Mouse (Mus musculus) heart, embryonic 11.5 days (tissue): Measurements from ENCODE around the gene Lysmd1. TPM values are rescaled to one million over a fixed set of nuclear protein-coding genes. Genes with fewer than 3 reads are reported as not detected.
"Not testable (repeated sequence)": the region's sequence is repeated elsewhere in the genome, so short reads cannot be mapped to it uniquely, and the experiment has no call there.

Experiments used
- ATAC-seq: fragments of 200-750 bp; cut with Nextera tagmentation; replicated peaks from 2 replicates; pipeline ENCODE4 v1.8.0; 2017; ENCODE audit warnings: moderate library complexity; ENCODE audit not compliant: insufficient number of reproducible peaks, low FRiP score, low TSS enrichment
- H3K27ac ChIP-seq: fragments of 300-500 bp; sonication (generic); 2 replicates; pipeline ENCODE4 v1.5.1; 2014; ENCODE audit warnings: mild to moderate bottlenecking, low read depth, low read length
- H3K27me3 ChIP-seq: fragments of 300-500 bp; sonication (generic); 2 replicates; pipeline ENCODE4 v1.6.1; 2014; ENCODE audit warnings: mild to moderate bottlenecking, low read length, mixed read lengths; ENCODE audit not compliant: control insufficient read depth, insufficient read depth
- H3K36me3 ChIP-seq: fragments of 300-500 bp; sonication (generic); 2 replicates; pipeline ENCODE4 v1.6.1; 2014; ENCODE audit warnings: mild to moderate bottlenecking, low read length, moderate library complexity, mixed read lengths; ENCODE audit not compliant: control insufficient read depth, insufficient read depth
- H3K4me1 ChIP-seq: fragments of 300-500 bp; sonication (generic); 2 replicates; pipeline ENCODE4 v1.6.1; 2014; ENCODE audit warnings: low read length; ENCODE audit not compliant: control insufficient read depth, insufficient read depth
- H3K4me2 ChIP-seq: fragments of 300-500 bp; sonication (generic); 2 replicates; pipeline ENCODE4 v1.6.1; 2014; ENCODE audit warnings: mild to moderate bottlenecking, moderate library complexity
- H3K4me3 ChIP-seq: fragments of 300-500 bp; sonication (generic); 2 replicates; pipeline ENCODE4 v1.5.1; 2014; ENCODE audit warnings: low read depth, low read length
- H3K9ac ChIP-seq: fragments of 300-500 bp; sonication (generic); 2 replicates; pipeline ENCODE4 v1.6.1; 2014; ENCODE audit warnings: mild to moderate bottlenecking, low read depth, low read length, moderate library complexity
- H3K9me3 ChIP-seq: fragments of 300-500 bp; sonication (generic); replicated peaks from 2 replicates; pipeline ENCODE4 v1.6.1; 2016; ENCODE audit warnings: low read length; ENCODE audit not compliant: control insufficient read depth
- WGBS: fragments of 180-500 bp; shearing (Covaris S2); extraction: QIAGEN DNeasy Blood & Tissue Kit; methylation state at CpG from one replicate; pipeline ENCODE4 v1.1.7; 2014; ENCODE audit not compliant: insufficient replicate concordance; 5-methylcytosine and 5-hydroxymethylcytosine counted together
- polyA plus RNA-seq: library from polyadenylated mRNA; unstranded; fragments of >200 nt; fragmentation: Nextera tagmentation; extraction: Ambion mirVana; gene quantifications from 2 replicates; pipeline ENCODE4 v1.2.1, GENCODE M21; 2014

Lysmd1 gene
- polyA plus RNA-seq, 1 experiment from 2014 or later = 6.5 TPM

DNA sequence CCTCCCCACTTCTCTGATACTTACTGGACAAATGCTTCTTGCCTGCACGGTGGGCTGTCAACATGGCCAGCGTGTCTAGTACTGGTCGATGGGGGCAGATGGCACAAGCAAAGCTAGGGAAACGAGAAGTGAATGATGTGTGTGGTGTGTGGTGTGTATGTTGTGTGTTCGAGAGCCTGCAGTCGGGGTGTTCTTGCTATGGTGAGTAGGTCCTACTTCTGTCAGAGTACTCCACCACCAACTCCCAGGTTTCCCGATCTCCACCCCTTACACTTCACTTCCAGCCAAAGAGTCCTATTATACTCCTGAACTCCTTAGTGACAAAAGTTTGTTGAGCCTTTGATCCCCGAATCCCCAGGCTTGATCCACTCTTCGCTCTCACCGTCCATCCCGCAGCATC is 712 bp upstream of the Lysmd1 start:
- peak overlapping the region; percentile 89 for H3K9ac ChIP-seq
- WGBS = 53% methylated on average over 11 of the region's 11 CpGs
- no peak for ATAC-seq

GRCm38 (mm10) chr3:95134133-95134532 is 245 bp downstream of the Lysmd1 start:
- no CpG with 5 or more reads among the region's 12 CpGs for WGBS
- not testable (repeated sequence) for H3K27ac ChIP-seq, H3K36me3 ChIP-seq, H3K4me2 ChIP-seq, H3K27me3 ChIP-seq, H3K9me3 ChIP-seq, H3K9ac ChIP-seq
- H3K4me3 ChIP-seq = peak overlapping the region; percentile 74
- ATAC-seq = peak; percentile 39
- H3K4me1 ChIP-seq = peaks cover 11% of the 10 kb centered on the region

More for the DNA sequence above, 712 bp upstream of the Lysmd1 start:
- no peaks in the 10 kb centered on the region for H3K9me3 ChIP-seq
- H3K4me3 ChIP-seq = peak overlapping the region; percentile 74
- peak overlapping the region; percentile 82 for H3K4me2 ChIP-seq
- peak overlapping the region; percentile 70; the same call in 1 of the 2 replicates for H3K27ac ChIP-seq
- no peaks in the 10 kb centered on the region for H3K27me3 ChIP-seq
- H3K4me1 ChIP-seq = peaks cover 11% of the 10 kb centered on the region
- no peaks in the 10 kb centered on the region for H3K36me3 ChIP-seq

GRCm38 (mm10) chr3:95135023-95135422 is 1.1 kb downstream of the Lysmd1 start:
- Histone ChIP-seq H3K36me3 (no peaks in the 10 kb centered on the region), H3K27me3 (no peaks in the 10 kb centered on the region), H3K4me3 (peak overlapping the region; percentile 37), H3K9ac (no peak overlapping the region), H3K27ac (no peak overlapping the region), H3K4me2 (peak overlapping the region; percentile 70), H3K9me3 (no peaks in the 10 kb centered on the region), H3K4me1 (peaks cover 11% of the 10 kb centered on the region)
- 19% methylated on average over 6 of the region's 6 CpGs for WGBS
- no peak for ATAC-seq

DNA sequence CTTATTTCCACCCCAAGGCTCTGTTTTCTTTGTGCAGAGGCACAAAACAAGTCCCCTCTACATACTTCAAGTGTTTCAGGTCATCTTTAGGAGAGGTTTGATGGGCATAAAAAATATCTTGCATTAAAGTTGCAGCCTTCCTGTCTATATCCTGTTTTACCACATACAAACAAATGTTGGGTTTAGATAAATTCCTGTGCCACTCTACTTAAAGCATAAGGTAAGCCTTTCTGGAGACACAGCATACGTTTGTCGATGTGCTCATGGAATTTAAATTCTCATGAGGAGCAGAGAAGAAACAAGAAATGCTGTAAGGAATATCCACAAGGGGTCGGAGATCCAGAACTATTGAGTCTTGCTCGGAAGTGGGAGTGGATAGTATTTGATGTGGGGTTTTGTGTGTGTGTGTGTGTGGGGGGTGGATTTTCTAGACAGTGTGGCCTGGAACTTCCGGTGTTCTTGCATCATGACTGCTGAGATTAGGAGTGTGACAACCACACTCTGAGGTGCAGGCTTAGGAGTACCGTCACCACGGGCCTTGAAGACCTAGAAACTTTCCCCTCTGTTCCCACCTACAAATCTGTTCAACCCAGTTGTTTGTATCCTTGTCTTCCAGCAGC is 1.7 kb downstream of the Lysmd1 start:
- no peak overlapping the region for H3K9ac ChIP-seq
- H3K4me1 ChIP-seq = peaks cover 11% of the 10 kb centered on the region
- 78% methylated on average over 7 of the region's 7 CpGs for WGBS
- peak overlapping the region; percentile 37; the same call in 1 of the 2 replicates for H3K4me3 ChIP-seq
- H3K27ac ChIP-seq = no peak overlapping the region
- peak overlapping the region; percentile 70 for H3K4me2 ChIP-seq
- no peaks in the 10 kb centered on the region for H3K9me3 ChIP-seq
- no peaks in the 10 kb centered on the region for H3K27me3 ChIP-seq
- ATAC-seq = no peak
- no peaks in the 10 kb centered on the region for H3K36me3 ChIP-seq

- WGBS = 92% methylated on average over 3 of the region's 3 CpGs
- H3K4me1 ChIP-seq = peaks cover 11% of the 10 kb centered on the region
- H3K36me3 ChIP-seq = no peaks in the 10 kb centered on the region
- H3K9me3 ChIP-seq = no peaks in the 10 kb centered on the region
- ATAC-seq = no peak
- no peak overlapping the region for H3K9ac ChIP-seq
- H3K27ac ChIP-seq = no peak overlapping the region
- H3K27me3 ChIP-seq = no peaks in the 10 kb centered on the region; the same call in 1 of the 2 replicates
- no peak overlapping the region for H3K4me3 ChIP-seq
- no peak overlapping the region for H3K4me2 ChIP-seq
Measured at GRCm38 (mm10) chr3:95136336-95136735, 2.4 kb downstream of the Lysmd1 start.

DNA sequence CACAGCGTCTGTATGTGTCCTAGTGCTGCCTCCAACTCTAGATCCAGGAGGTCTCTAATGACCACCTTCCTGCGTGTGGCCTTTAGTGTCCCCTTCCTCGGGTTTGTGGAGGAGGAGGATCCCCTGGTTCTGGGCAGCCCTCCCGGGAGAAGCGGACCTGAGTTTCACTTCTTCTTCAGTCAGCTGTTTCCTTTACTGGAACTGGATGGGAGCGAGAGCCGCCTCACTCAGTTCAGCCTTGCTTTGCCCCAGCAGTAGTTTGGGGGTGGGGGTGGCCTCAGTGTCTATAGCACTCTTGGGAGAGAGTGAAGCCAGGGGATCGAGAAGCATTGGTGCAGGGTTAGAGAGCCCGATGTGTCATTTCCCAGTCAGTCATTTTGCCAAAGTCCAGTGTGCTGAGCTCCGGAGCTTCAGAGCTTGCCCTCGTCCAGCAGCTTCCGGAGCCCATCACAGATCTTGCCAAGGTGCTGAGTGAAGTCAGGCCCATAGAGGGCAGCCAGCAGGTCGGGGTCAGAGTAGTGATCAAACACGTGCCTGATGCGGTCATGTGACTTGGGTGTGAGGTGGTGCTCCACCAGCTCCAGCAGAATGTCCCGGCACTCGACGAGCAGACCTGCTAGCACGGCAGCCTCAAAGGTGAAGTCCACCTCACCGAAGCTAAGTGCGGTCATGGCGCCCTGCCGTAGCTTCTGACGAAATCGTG is 5.8 kb downstream of the Lysmd1 start:
- H3K27ac ChIP-seq = no peak overlapping the region

DNA sequence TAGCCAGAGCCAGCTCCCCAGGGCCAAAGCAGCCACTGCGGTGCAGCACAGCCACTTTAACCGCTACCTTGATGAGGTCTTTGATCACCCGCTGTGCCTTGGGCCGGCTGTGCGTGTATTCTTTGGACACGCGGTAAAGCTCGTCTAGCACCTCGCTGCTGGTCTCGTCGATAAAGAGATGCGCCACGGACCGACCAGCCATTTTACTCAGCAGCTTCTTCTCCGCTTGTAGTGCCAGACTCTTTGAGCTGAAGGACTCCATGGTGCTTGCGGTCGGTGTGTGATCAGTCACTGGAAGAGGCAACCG is 6.4 kb downstream of the Lysmd1 start:
- Histone ChIP-seq H3K9ac (no peak overlapping the region), H3K27me3 (peaks cover 2% of the 10 kb centered on the region; the same call in 1 of the 2 replicates), H3K4me3 (peak overlapping the region; percentile 4; the same call in 1 of the 2 replicates), H3K36me3 (no peaks in the 10 kb centered on the region), H3K4me2 (peak overlapping the region; percentile 47), H3K9me3 (no peaks in the 10 kb centered on the region), H3K4me1 (peaks cover 4% of the 10 kb centered on the region), H3K27ac (no peak overlapping the region)
- WGBS = 42% methylated on average over 18 of the region's 18 CpGs
- ATAC-seq = no peak

More for the DNA sequence above, 5.8 kb downstream of the Lysmd1 start:
- Histone ChIP-seq H3K9me3 (no peaks in the 10 kb centered on the region), H3K4me2 (peak overlapping the region; percentile 47), H3K27me3 (peaks cover 2% of the 10 kb centered on the region; the same call in 1 of the 2 replicates), H3K4me3 (no peak overlapping the region), H3K9ac (no peak overlapping the region), H3K4me1 (peaks cover 8% of the 10 kb centered on the region), H3K36me3 (no peaks in the 10 kb centered on the region)
- no peak for ATAC-seq
- WGBS = 56% methylated on average over 25 of the region's 25 CpGs

GRCm38 (mm10) chr3:95140795-95141194 is 6.9 kb downstream of the Lysmd1 start:
- Histone ChIP-seq H3K4me2 (peak overlapping the region; percentile 47; the same call in 1 of the 2 replicates), H3K27ac (no peak overlapping the region)
- no peak for ATAC-seq

More at GRCm38 (mm10) chr3:95140795-95141194, 6.9 kb downstream of the Lysmd1 start:
- H3K27me3 ChIP-seq = peaks cover 2% of the 10 kb centered on the region; the same call in 1 of the 2 replicates
- H3K36me3 ChIP-seq = no peaks in the 10 kb centered on the region
- H3K4me1 ChIP-seq = no peaks in the 10 kb centered on the region
- WGBS = 81% methylated on average over 6 of the region's 6 CpGs
- H3K9ac ChIP-seq = no peak overlapping the region
- H3K4me3 ChIP-seq = peak overlapping the region; percentile 4; the same call in 1 of the 2 replicates
- H3K9me3 ChIP-seq = no peaks in the 10 kb centered on the region
